Mouse (Mus musculus): Measurements from ENCODE around the gene Csdc2.
"Not testable (repeated sequence)": the region's sequence is repeated elsewhere in the genome, so short reads cannot be mapped to it uniquely, and the experiment has no call there.

The Csdc2 gene

DNA sequence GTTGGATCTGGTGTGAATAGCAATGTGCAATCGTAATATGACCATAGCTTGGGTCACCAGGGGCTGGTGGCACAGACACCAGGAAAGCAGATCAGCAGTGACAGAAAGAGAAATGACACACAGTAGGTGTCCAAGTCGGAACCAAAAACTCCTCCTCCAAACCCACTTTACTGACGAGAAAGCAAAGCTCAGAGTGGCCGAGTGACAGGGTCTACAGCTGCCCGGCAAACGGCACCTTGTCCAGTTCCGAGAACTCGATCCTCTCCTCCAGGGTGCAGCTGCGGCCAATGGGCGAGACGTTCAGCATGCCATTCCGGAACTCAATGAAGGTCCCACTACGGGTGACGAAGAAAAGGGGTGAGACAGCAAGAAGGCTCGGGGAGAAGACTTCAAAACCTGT, 18.9 kb downstream of the Csdc2 start:
- no peak for DNase-seq (ENCODE audit: low spot score)

DNA sequence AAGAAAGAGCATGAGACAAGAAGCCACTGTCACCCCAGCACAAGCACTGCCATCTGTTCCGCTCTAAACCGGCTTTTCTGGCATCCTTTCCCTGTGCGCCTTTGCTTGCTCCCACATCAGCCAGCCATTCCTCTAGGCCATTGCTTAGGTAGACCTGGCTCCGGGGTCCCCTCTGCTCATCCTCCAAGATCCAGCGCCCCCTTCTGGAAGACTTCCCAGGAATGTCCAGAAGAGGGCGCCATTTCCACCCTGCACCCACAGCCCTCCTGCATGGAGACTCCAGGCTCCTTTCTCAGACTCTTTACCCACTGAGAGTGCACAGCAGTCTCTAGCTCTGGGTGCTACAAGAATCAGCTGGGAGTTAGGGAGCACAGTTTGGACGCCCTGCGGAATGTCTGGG, 19.9 kb downstream of the Csdc2 start:
- DNase-seq (ENCODE audit: low spot score): peak; percentile 55

DNA sequence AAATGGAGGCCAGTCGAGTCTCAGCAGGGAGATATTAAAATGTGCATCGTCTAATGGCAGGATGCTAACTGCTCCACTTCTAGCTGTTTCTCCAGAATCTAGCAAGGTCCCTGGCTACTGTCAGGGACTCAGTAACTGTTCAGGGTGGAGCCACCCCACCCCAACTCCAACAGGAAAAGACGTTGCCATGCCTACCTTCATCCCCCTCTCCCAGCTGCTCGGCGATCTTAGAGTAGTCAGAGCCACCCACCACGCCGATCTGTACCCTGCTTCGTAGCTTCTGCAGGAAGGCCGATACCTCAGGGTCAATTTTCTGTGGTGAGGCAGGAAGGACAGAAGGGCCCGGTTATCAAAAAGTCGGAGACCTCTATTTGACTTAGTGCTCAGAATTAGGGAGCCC, 21.0 kb downstream of the Csdc2 start:
- no peak for DNase-seq (ENCODE audit: low spot score)

DNA sequence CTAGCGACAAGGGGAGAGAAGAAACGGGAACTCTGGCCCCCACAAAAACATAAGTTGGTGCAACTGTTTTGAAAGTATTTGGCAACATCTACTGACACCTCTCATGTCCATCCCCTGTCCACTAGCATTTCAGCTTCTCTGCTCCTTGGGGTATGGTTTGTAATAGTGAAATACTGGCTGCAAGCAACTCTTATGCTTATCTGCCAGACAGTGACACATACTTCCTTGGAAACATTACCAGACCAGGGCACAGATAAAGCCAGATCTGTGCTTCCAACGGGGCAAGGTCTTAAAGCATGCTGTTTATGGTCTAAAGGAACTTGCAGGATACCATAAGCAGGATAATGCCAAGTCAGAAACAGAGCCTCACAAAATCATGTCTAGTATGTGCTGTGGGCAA, 22.3 kb downstream of the Csdc2 start:
- DNase-seq (ENCODE audit: low spot score): no peak

DNA sequence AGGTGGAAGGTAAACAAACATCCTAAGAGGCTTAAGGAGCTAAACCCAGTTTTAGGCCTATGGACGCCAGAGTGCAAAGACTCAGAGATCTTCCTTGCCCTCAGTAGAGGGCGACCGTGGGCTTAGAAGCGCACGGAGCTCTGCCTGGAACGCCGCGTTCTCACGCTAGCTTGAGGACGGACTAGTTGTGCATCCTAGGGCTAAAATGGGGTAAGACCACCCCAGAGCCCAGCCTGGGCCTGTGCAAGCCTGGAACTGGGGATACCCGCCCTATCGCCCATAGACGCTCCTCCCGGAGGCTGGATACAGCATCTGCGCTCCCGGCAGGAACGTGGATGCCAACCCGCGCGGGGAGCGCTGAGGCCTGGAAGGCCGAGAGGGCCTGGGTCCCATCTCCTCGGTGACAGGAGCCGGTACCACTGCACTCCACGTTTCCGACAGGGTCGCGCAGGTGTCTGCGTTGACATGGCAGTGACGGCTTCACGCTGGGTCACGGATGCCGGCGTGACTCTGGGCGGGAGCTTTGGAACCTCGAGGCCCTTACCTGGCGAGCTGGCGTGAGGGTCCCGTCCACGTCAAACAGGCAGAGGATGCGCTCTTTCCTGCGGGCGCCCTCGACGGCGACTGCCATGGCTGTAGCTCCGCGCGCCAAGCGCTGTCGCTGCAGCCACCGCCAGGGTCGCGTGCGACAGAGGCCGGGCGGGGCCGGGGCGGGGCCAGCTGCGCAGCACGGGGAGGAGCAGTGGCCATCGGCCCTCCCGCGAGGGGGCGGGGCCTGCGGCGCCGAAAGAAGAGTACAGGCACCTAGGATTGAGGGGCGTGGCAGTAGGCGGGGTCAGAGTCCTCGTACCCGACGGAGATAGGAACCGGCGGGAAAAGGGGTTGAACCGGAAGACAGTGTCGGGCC, 23.9 kb downstream of the Csdc2 start, which contains the start of gene Pmm1:
Gene Pmm1 (minus strand): TSS at position 760 of the 907 bp plus-strand sequence.
- DNase-seq (ENCODE audit: low spot score): peak; percentile 98

DNA sequence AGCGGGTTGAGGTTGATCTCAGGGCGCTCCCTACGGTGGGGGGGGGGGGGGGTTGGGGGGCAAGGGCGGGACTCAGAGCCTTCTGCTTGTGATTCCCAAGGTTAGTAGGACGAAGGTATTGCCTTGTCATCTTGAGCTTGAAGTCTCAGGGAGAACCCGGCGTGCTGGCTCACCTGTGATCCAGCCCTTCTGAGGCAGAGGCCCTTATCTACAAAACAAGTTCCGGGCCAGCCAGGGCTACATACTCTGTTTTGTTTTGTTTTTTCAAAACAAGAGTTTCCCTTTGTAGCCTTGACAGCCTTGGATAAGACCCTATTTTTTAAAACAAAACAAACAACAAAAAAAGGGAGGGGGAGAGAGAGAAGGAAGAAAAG, 24.5 kb downstream of the Csdc2 start:
- DNase-seq (ENCODE audit: low spot score): no peak

DNA sequence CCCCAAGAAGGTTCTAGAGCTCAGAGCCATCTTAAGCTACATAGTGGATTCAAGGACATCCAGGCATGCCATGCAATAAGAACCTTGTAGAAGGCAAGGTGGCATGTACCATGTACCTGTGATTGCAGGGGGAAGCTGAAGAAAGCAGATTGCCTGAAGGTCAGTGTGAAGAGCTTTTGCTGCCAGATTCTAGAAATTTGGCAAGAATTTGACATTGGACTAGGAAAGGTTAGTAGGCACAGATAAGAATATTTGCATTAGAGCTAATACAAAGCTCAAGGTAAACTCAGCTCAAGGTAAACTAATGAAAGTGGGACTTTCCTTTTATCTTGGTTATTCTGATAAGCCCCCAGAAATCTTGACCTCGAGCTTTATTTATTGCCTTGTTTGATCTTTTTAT, 27.7 kb downstream of the Csdc2 start:
- no peak for DNase-seq (ENCODE audit: low spot score)

DNA sequence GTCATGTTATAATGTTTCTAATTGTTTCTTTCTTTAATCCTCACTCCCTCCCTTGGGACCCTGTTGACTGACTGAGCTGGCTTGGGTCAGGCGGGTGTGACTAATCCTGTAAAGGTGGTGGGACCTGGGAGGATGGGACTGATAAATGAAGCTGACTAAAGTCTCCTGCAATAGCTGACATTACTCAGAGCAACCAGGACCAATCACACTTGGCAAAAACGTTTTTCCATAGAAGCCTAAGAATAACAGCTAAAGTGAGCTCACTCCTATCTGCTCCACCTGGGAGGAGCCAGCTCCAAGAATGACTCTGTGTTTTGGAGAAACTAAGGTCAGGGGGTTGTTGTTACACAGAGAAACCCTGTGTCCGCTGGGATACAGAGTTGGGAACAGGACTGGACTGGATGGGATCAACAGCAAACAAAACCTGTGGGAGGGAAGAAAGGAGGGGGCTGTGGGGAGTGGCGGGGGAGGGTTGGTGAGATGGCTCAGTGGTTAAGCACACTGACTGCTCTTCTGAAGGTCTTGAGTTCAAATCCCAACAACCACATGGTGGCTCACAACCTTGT, 28.5 kb downstream of the Csdc2 start:
- DNase-seq (ENCODE audit: low spot score): no peak

DNA sequence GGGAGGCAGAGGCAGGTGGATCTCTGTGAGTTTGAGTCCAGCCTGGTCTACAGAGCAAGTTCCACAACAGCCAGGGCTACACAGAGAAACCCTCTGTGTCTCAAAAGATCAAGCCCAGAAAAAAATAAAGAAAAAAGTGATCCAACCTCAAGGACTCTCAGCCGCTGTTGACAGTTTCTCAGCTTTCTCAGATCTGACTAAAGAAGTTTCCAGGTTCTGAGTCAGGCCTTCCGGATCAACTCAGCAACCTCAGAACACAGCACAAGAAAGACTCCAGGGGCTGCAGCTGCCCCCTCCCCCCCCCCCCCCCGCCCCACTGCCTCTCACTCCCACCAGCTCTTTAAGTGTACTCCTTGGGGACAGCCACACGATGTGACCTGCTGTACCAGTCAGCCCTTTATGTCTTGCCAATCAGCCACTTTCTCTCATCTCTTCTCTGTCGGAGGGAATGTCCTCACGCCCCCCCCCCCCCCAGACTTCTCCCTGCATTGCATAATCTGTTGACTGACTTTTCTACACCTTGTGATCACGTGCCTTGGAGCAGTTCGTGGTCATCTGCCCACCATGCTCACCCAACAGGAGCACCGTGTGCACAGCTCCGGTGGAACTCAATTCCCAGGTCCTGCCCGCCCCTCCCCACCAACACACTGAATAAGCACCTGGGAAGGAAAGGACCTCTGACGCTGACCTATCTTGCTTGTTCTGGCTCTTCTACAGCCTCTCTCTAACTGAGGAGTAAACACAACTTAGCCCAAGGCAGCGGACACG, 29.7 kb downstream of the Csdc2 start:
- DNase-seq (ENCODE audit: low spot score): no peak

DNA sequence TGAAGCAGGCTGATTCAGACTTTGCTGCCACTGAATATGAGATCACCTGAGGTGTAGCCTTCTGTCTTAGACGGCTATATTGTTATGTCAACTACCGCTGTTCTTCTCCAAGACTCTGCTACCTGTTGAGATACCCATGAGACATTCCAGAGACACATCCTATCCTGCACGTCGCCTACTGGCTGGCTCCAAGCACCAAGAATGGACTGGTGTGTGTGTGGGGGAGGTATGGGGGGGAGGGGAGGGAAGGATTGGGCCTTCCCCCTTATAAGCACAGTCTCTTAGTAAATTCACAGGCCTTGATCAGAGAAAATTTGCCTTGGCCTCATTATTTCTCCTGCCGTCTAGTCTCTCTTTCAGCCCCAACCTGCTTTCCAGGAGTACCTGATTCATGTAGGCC, 31.3 kb downstream of the Csdc2 start:
- DNase-seq (ENCODE audit: low spot score): no peak

DNA sequence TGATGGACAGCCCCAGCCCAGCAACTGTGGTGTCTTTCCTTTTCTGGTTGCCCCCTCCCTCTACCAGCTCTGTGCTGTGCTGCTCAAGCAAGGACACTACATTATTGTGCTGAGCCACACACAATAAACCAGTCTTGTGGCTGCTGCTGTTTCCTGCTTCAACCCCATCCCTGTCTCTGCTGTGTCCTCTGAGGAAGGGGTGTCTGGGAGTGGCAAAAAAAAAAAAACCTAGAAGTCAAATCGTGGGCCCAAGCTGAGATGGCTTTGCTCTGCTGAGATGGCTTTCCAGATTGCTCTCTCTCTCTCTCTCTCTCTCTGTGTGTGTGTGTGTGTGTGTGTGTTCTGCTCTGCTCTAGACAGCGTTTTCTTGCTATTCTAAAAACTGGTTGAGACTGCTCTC, 31.9 kb downstream of the Csdc2 start:
- DNase-seq (ENCODE audit: low spot score): no peak

DNA sequence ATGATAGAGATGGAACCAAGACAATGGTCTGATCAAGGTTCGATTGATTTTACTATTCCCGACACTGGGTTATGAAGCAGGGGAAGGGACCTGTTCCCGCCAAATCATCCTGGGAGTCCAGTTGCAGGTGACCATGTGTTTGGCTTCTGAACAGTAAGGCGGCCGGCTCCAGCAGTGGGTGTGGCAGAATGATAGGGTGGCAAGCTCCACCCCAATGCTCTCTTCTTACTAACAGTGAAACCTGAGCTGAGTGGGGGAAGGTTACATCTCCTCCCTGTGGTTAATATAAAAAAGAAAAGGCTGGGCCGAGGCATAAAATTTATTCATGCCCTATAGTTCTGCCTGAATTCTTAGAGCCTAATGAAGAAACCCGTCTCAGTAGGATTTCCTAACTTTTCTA, 32.6 kb downstream of the Csdc2 start:
- DNase-seq (ENCODE audit: low spot score): no peak

DNA sequence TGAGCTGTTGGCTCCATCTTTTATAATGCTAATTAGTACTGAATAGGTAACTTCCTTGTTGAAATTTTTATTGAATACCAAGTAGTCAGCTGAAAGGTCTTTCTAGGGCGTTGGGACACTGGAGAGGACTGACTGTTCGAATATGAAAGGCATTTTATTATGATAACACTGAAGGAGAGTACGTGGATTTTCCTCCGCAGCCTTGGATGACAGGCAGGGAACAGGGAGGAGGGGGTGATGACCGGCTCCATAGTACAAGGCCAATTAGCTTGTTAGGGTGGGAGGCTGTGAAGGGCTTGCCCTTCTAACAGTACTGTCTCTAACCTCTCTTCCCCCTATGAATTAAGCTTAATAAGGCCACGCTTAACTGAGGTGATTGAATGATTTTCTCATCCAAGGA, 33.1 kb downstream of the Csdc2 start:
- not testable (repeated sequence) for DNase-seq (ENCODE audit: low spot score)

DNA sequence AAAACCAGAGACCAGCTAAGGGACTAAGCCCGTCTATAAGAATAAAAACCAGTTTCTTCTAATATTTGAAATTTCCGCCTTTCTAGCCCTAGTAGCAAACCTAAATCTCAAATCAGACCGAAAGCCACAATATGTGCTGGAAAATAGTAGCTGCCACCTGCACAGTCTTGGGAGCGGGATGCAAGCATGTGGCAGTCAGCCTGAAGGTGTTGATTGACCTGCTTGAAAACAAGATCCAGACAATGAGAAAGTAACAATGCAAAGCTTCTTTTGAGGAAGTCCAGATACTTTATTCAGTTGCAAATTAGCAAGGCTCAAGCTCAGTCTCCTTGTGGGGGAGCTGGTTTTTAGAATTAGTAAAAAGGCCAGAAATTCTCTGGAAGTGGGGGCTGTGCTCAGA, 33.9 kb downstream of the Csdc2 start:
- not testable (repeated sequence) for DNase-seq (ENCODE audit: low spot score)

DNA sequence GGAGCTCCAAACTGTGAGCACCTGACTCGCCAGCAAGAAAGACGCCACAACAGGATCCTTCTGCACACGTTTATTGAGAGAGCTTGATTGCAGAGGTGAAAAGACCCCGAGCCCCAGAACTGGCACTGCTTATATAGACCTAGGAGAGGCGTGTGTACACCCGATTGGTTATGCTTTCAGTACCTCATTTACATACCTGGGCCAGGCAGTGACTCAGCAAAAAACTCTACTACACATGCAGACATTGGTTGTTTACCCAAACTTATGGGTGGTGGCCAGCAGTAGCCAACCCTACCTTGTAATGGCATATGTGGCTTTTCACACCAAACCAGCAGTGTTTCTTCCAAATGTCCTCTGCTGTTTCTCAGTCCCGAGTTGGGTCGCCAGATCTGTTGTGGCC, 38.6 kb downstream of the Csdc2 start:
- not testable (repeated sequence) for DNase-seq (ENCODE audit: low spot score)

DNA sequence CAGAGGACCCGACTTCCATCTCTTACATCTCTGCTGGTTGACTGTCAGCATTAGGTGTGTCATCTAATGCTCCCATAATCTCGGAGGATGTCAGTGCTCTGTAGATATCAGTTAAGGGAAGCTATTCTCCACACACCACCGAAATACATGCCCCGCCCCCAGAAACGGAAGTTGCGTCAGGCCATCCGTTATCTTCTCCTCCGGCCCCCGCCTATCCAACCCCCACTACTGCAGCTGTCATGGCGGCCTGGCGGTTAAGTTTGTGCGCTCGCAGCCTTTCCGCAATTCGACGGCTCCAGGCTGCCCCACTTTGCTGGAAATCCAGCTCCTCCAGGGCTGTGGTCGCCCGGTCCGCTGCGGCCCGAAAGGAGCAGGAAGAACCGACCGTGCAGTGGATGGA, 43.8 kb downstream of the Csdc2 start, which contains the start of gene 1700029P11Rik:
Gene 1700029P11Rik (plus strand): TSS at position 220 of the 400 bp plus-strand sequence.
- no peak for DNase-seq (ENCODE audit: low spot score)

DNA sequence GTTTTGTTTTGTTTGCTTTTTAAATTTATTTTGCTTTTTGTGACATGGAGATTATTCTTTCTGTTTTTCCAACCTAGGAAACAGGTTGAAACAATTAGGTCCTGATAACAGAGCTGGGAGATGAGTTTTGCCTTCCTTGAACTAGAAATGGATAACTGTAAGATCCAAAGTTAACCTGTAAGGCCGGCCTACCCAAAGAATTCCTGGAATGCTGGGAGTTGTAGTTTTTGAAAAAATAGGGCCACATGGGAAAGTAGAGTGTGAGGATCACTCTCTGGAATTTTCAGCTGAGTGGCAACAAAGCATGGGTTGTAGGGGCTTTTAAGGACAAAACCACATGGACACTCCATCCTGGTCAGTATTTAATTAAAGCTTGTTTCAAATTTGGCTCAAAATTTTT, 45.6 kb downstream of the Csdc2 start:
- DNase-seq (ENCODE audit: low spot score): no peak

DNA sequence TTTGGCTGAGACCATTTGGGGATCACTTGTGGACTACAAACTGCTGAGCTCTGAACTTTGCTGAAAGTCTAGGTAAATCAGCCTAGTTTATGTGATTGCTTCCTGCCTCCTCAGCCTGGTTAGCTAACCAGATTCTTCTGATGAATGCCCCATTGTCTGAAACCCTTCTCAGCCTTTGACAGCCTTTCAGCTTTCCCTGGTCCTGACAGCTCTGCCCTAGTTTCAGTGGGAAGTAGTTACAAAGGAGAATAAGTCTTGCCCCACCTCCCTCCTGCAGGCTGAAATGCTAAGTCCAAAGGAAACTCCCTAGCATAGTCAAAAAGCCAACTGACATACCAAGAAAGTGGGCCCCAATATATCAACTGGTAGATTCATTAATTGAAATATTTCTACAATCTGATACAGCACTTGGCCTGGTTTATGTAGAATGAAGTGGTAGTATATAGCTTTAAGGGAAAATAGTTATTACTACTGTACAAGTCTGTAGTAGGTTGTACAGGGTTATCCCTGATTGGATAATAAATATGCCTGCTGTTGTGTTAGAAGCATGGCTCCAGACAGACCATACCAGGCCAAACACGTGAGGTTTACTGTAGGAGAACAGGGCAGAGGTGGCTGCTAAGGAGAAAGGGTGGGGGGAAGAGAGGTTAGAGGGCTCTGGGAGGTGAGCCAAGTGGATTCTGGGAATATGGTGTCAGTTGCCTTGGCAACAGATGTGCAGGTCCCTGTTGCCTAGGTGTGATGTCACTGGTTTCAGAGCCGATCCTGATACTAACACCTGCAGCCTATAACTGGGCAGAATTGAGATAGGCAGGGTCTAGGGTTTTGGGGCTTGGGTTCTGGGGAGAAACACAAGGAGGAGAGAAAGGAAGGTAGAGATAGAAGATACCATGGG, 49.0 kb downstream of the Csdc2 start:
- no peak for DNase-seq (ENCODE audit: low spot score)

DNA sequence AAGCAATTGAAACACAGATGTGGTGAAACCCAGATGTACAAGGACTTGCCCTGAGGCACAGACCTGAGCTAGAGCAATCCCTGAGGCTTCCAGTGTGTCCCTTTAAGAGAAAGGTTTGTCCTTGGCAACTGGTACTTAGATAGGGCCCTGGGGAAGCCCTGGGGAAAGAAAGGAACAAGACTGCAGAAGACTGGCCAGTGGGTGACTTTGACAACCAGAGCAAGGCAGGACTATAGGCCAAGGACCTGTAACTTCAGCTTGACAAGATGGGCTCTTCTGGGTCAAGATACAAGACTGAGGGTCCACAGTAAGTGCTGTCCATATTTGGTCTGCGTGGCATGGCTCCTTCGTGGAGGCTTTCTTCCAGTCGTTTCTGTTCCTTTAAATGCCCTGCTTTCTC, 51.1 kb downstream of the Csdc2 start, which contains the start of gene Xrcc6:
Gene Xrcc6 (plus strand): TSS at position 190 of the 400 bp plus-strand sequence.
- no peak for DNase-seq (ENCODE audit: low spot score)

DNA sequence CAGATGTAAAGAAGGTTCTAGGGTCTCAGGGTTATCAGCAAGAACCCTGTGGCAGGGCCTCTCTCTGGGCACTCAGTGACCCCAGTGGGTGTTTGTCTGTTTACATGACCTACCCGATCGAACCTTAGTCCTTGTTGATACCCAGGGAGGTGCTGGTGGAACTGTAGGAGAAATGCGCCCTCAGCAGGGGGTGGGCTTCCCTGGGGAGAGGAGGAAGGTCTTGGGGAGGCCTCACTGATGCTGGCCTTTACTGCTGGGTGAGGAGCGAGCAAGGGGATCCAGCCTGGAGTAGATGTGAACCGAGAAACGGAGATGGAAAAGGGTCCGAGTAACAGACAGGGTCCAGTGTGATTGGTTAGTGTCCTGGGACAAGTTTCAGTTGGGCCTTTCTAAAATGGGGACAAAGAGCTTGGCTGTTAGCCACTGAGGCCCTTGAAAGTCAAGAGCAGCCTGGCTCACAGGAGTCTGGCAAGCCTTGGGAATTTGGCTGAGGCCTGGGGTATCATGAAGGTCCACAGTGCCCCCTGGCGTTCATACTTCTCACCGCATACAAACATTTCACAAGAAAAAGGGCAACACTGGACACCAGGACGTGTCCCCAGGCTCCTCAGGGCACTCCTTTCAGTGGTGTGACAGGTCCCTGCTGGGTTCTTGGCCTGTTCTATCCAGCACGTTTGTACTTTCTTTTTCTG, 53.0 kb downstream of the Csdc2 start:
- peak; percentile 52 for DNase-seq (ENCODE audit: low spot score)

DNA sequence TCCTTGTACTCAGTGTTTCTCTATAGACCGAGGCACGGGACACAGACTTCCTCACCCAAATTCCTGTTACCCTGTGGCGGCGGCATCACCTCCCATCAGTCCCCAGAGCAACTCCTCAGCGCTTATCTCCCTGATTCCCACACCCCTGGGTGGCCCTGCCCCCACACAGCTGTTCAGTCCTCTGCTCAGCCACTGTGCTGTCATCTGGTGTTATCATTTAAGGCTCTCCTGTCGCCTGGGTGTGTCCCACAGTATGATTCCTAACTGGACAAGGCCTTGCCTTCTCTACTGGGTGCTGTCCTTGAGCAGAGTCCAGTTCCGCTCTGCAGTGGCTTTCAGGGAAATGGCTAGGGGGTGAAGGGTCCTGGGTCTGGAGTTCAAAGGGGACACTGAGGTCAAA, 54.0 kb downstream of the Csdc2 start:
- no peak for DNase-seq (ENCODE audit: low spot score)

All from T-cell, adult 2 months (primary cell).